Mouse (Mus musculus) heart, adult 18-20 months (tissue): ENCODE data around the gene Emp3. TPM values are rescaled to one million over a fixed set of nuclear protein-coding genes. Genes with fewer than 3 reads are reported as not detected.
"Not testable (repeated sequence)": the region's sequence is repeated elsewhere in the genome, so short reads cannot be mapped to it uniquely, and the experiment has no call there.

ENCODE experiments used
- DNase-seq, 2 experiments: peaks; one replicate each; pipeline ENCODE4 v3.0.0; 2021 to 2022; ENCODE audit warnings: mixed read lengths in 1 of 2
- long read RNA-seq, 2 experiments: library from polyadenylated mRNA; stranded (forward); transcript quantifications; one replicate each; pipeline ENCODE4 v2.0.0; 2021
- total RNA-seq, 2 experiments: library from RNA; stranded (reverse); gene quantifications; 2 replicates each; pipeline ENCODE4 v1.2.3; 2021

Gene Emp3
- 10 to 100 TPM; 19.1 to 25.0 TPM for total RNA-seq
- long read RNA-seq, experiment 1, transcript Emp3-201 (5 exons, 736 nt), result major isoform, 13 of 15 reads
- long read RNA-seq, experiment 1, partial matches to known transcripts, result 2 of 15 reads
- long read RNA-seq, experiment 1, other reads (novel, unspliced or antisense), result 0 of 15 reads
- long read RNA-seq, experiment 2, transcript Emp3-201 (5 exons, 736 nt), result major isoform, 15 of 16 reads
- long read RNA-seq, experiment 2, partial matches to known transcripts, result 0 of 16 reads
- long read RNA-seq, experiment 2, other reads (novel, unspliced or antisense), result 0 of 16 reads

- peak; percentile 78 to 84 for DNase-seq
Observed at GRCm38 (mm10) chr7:45921242-45921621, at the start of gene Emp3. Gene Emp3, minus strand, starts transcription at chr7:45921404.

GRCm38 (mm10) chr7:45956611-45957010 is 35.4 kb upstream of the Emp3 start:
- no peak for DNase-seq

- DNase-seq, result no peak
Observed at GRCm38 (mm10) chr7:45949061-45949460, 27.9 kb upstream of the Emp3 start.

GRCm38 (mm10) chr7:45943280-45943679 is 22.1 kb upstream of the Emp3 start:
- DNase-seq, result not testable (repeated sequence)

GRCm38 (mm10) chr7:45941986-45942385 is 20.8 kb upstream of the Emp3 start:
- DNase-seq, result no peak

DNA sequence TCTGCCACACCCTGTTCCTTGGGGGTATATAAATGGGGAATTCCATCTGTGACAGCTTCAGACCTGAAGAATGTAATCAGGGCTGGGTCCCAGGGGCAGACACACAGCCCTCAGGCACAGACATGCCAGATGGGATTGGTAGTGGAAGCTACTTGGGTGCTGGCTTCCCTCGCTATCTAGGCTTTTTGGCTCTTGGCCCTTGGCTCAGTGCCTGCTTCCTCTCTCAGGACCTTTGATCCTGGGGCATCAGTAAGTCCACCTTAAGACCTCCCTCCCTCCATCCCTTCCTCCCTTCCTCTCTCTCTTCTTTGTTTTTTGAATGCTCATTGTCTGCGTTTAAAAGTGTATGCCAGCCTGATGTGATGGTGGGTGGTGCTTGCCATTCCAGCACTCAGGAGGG is 18.6 kb upstream of the Emp3 start:
- no peak for DNase-seq

DNA sequence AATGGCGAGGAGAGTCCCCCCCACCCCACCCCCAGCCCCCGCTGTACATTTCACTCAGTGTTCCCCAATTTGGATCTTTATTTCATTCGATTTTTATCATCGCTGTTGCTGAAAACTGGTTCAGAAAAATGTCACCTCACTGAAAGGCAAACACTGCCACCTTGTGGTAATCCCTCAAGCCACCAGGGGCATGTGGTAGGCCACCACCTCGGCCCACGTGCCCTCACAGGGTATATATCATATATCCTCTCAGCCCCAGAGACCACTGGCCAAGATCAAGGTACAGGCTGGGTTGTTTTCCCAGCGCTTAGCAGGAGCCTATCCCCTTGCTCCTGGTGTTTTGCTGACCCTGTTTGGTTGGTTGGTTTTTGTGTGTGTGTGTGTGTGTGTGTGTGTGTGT is 13.9 kb upstream of the Emp3 start:
- peak; percentile 61 to 78 for DNase-seq

DNA sequence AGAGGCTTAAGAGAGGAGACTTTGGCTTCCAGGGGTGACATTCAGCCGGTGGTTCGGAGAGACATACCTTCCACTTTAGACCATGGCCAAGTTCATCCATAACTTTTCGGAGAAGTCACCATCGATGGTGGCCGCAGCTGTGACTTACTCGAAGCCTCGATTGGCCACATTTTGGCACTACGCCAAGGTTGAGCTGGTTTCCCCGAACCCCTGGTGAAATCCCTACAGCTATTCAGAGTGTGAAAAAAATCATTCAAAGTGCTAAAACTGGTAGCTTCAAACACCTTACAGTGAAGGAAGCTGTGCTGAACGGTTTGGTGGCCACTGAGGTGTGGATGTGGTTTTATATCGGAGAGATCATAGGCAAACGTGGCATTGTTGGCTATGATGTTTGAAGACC is 12.6 kb upstream of the Emp3 start:
- not testable (repeated sequence) for DNase-seq

GRCm38 (mm10) chr7:45929688-45930087 is 8.5 kb upstream of the Emp3 start:
- DNase-seq, result no peak

DNA sequence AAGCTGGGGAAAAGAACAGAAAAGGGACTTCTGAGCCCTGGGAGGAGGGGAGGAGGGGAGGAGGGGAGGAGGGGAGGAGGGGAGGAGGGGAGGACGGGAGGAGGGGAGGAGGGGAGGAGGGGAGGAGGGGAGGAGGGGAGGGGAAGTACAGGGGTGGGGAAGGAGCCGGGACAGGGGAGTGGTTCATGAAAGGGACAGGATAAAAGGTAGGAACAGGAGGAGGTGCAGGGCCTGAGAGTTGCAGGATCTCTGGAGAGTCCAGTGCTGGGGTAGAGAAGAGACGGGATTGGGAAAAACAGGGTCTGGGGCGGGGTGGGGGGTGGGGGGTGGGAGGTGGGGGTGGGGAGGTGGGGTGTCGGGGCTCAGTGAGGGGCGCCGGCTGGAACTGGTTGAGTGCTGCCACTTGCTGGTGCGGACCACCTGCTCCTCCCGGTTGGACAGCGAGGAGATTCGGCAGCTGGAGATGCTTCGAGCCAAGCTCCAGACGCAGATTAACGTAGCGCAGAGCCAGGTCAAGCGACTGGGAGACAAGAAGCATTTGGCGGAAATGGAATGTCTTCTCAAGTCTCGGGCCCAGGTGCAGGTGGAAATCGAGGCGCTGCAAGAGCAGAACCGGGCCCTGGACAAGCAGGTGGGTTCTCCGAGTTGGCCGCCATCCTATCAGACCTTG is 7.6 kb upstream of the Emp3 start:
- DNase-seq, result no peak

DNA sequence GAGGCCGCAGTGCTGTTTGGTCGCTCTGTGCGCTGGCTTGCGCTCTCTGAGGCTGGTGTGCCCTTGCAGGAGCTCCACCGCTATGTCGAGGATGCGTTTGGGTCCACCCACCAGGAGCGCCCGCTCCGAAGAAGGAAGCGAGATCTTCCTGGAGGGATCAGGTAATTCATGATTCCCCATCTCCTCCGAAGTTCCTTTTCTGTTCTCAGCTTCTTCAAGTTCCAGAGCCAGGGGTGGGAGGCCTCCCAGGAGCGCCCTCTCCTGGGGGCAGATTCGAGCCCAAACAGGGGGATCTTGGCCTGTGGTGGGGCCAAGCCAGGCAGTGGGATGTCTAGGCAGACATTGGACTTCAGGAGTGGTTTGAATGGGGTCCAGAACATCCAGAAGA is 3.2 kb upstream of the Emp3 start:
- peak in 1 of 2 experiments; percentile 31 for DNase-seq

- DNase-seq, result peak; percentile 89 to 94
Observed at GRCm38 (mm10) chr7:45923762-45924428, 2.7 kb upstream of the Emp3 start, which contains the start of gene Ccdc114. Gene Ccdc114, plus strand, starts transcription at chr7:45924072.

DNA sequence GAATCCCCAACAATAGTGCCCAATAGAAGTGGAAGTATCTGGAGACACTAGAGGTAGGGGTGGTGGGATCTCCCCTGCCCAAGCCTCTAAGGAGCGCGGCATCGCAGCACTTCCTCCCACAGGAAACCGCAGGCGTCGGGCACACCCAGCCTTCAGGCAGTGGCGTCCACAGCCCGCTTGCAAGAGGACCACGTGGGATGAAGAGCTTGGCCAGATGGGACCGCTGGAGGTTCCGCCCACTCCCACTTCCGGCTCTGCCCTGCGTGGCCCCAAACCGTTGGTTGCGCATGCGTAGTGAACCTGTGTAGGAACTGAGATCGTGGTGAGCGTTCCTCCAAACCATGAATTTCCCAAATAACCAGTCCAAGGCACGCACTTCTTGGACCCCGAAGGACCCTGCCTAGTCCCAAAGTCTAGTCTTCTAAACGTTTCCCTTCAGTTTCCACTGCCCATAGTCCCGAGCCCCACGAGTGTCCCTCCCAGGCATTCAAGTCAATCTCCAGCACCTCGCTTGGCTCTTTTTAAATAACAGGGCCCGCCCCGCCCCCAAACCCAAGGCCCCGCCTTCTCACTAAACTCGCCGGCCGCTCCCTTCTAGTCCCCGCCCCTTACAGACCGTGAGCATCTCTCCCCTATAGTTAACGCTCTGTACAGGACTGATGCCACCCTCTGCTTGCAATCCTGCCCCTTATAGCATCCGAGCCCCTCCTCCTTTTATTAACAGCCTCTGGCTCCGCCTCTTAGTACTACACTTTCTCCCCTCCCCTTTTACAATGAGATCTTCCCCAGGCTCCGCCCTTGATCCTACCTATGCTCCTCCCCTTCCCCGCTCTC is 1.9 kb upstream of the Emp3 start:
- peak; percentile 97 to 98 for DNase-seq

- DNase-seq, result peak in 1 of 2 experiments; percentile 40
Observed at GRCm38 (mm10) chr7:45921950-45922600, 871 bp upstream of the Emp3 start.

- DNase-seq, result peak; percentile 61 to 68
Observed at GRCm38 (mm10) chr7:45920583-45921241, 492 bp downstream of the Emp3 start.

GRCm38 (mm10) chr7:45919761-45920160 is 1.4 kb downstream of the Emp3 start:
- no peak for DNase-seq

- peak; percentile 22 to 41 for DNase-seq
Observed at GRCm38 (mm10) chr7:45919083-45919671, 2.0 kb downstream of the Emp3 start.

GRCm38 (mm10) chr7:45917926-45918325 is 3.3 kb downstream of the Emp3 start:
- DNase-seq, result no peak

GRCm38 (mm10) chr7:45917004-45917704 is 4.0 kb downstream of the Emp3 start:
- no peak for DNase-seq
